23 mouse cellular contexts compared by ENCODE assay signal in the genomic region with DNA sequence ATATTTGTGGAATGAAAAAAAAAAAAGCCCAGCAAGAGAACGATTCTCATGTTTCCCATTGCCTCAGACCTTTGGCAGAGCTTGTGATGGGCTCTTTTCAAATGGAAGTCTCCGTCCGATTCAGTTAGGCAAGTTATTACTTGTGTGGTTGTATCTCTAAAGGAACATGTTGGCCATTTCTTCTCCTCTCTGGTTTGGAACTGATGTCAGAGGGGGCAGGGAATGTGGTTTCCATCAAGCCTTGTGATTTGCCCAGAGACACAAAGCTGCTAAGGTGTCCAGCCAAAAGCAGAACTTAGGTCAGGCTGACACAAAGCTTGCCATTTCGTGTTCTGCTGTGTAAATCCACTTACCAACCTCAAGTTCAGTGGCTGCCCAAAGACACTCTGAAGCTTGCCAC. TPM values are rescaled to one million over a fixed set of nuclear protein-coding genes. Genes with fewer than 3 reads are reported as not detected.
"Had no signal": no experiment of that assay in that cellular context is flagged by ENCODE, and none has a peak within 500 bp of the region (broad histone marks: within the 10 kb centered on the region; RNA-seq: fewer than 3 reads in every experiment).

No protein-coding gene starts in this region.

- H3K4me3 ChIP-seq: kidney, embryonic 15.5 days; limb, embryonic 12.5 days; limb, embryonic 15.5 days; lung, embryonic 15.5 days; neural tube, embryonic 12.5 days; neural tube, embryonic 15.5 days had no signal

- H3K4me1 ChIP-seq: kidney, embryonic 15.5 days; limb, embryonic 12.5 days; limb, embryonic 15.5 days; lung, embryonic 15.5 days; neural tube, embryonic 12.5 days; neural tube, embryonic 15.5 days had no signal

- H3K4me2 ChIP-seq: kidney, embryonic 15.5 days; limb, embryonic 12.5 days; limb, embryonic 15.5 days; liver, embryonic 11.5 days; lung, embryonic 15.5 days; midbrain, embryonic 11.5 days; neural tube, embryonic 12.5 days; neural tube, embryonic 15.5 days had no signal

- H3K9ac ChIP-seq: kidney, embryonic 15.5 days; limb, embryonic 12.5 days; limb, embryonic 15.5 days; liver, embryonic 14.5 days; lung, embryonic 15.5 days; neural tube, embryonic 12.5 days; neural tube, embryonic 15.5 days had no signal

- H3K36me3 ChIP-seq: kidney, embryonic 15.5 days; limb, embryonic 12.5 days; limb, embryonic 15.5 days; lung, embryonic 15.5 days; neural tube, embryonic 12.5 days; neural tube, embryonic 15.5 days had no signal

- H3K9me3 ChIP-seq: kidney, embryonic 15.5 days; limb, embryonic 12.5 days; limb, embryonic 15.5 days; lung, embryonic 15.5 days; neural tube, embryonic 12.5 days; neural tube, embryonic 15.5 days had no signal

- H3K27ac ChIP-seq: kidney, embryonic 15.5 days; limb, embryonic 12.5 days; limb, embryonic 15.5 days; liver, embryonic 14.5 days; lung, embryonic 15.5 days; neural tube, embryonic 12.5 days; neural tube, embryonic 15.5 days; stomach, postnatal 0 days had no signal

- H3K27me3 ChIP-seq: kidney, embryonic 15.5 days; limb, embryonic 12.5 days; limb, embryonic 15.5 days; lung, embryonic 15.5 days; neural tube, embryonic 12.5 days; neural tube, embryonic 15.5 days had no signal

- DNase-seq: kidney, adult 11 months; kidney, adult 8-10 months; kidney, postnatal 10 days; kidney, postnatal 36 days; left cerebral cortex, postnatal 4 days; lung, adult 18-20 months; lung, postnatal 10 days; lung, postnatal 4 days; midbrain, embryonic 14.5 days; right cerebral cortex, adult 18-20 months; right cerebral cortex, postnatal 14 days; thymus, postnatal 25 days had no signal

RNA-seq across cellular contexts. Expression of a gene that starts 10.7 kb away (rescaled TPM):
- total RNA-seq: megakaryocyte progenitor cell, adult 5-6 weeks had no signal
